Mouse (Mus musculus): ENCODE results near the gene Rnf128.
A peak's percentile ranks its signal among the peaks of the same experiment; 100 is the strongest.
"Not testable (repeated sequence)": the region's sequence is repeated elsewhere in the genome, so short reads cannot be mapped to it uniquely, and the experiment has no call there.

Gene Rnf128

GRCm38 (mm10) chrX:139562925-139563461, at the start of gene Rnf128:
Gene Rnf128, plus strand, starts transcription at chrX:139563316.
- no peak for DNase-seq (ENCODE audit: low spot score in 2 of 2)

- DNase-seq (ENCODE audit: low spot score in 2 of 2) = no peak
Observed at GRCm38 (mm10) chrX:139516156-139516555, 47.0 kb upstream of the Rnf128 start.

- DNase-seq (ENCODE audit: low spot score in 2 of 2) = no peak
Observed at GRCm38 (mm10) chrX:139519251-139519650, 43.9 kb upstream of the Rnf128 start.

GRCm38 (mm10) chrX:139524303-139525091, 38.6 kb upstream of the Rnf128 start:
- DNase-seq (ENCODE audit: low spot score in 2 of 2) = no peak

GRCm38 (mm10) chrX:139525724-139526123, 37.4 kb upstream of the Rnf128 start:
- DNase-seq (ENCODE audit: low spot score in 2 of 2) = no peak

- no peak for DNase-seq (ENCODE audit: low spot score in 2 of 2)
Observed at GRCm38 (mm10) chrX:139526984-139527383, 36.1 kb upstream of the Rnf128 start.

GRCm38 (mm10) chrX:139529678-139530077, 33.4 kb upstream of the Rnf128 start:
- DNase-seq (ENCODE audit: low spot score in 2 of 2) = no peak

GRCm38 (mm10) chrX:139532293-139532692, 30.8 kb upstream of the Rnf128 start:
- DNase-seq (ENCODE audit: low spot score in 2 of 2) = no peak

- DNase-seq (ENCODE audit: low spot score in 2 of 2) = no peak
Observed at GRCm38 (mm10) chrX:139537641-139538397, 25.3 kb upstream of the Rnf128 start.

GRCm38 (mm10) chrX:139543726-139544125, 19.4 kb upstream of the Rnf128 start:
- DNase-seq (ENCODE audit: low spot score in 2 of 2) = no peak

- DNase-seq (ENCODE audit: low spot score in 2 of 2) = no peak
Observed at GRCm38 (mm10) chrX:139550456-139550855, 12.7 kb upstream of the Rnf128 start.

- no peak for DNase-seq (ENCODE audit: low spot score in 2 of 2)
Observed at GRCm38 (mm10) chrX:139552090-139552489, 11.0 kb upstream of the Rnf128 start.

GRCm38 (mm10) chrX:139562255-139562924, 726 bp upstream of the Rnf128 start:
- no peak for DNase-seq (ENCODE audit: low spot score in 2 of 2)

- no peak for DNase-seq (ENCODE audit: low spot score in 2 of 2)
Observed at GRCm38 (mm10) chrX:139570054-139570453, 6.9 kb downstream of the Rnf128 start.

GRCm38 (mm10) chrX:139578649-139579278, 15.6 kb downstream of the Rnf128 start:
- DNase-seq (ENCODE audit: low spot score in 2 of 2) = no peak

- DNase-seq (ENCODE audit: low spot score in 2 of 2) = no peak
Observed at GRCm38 (mm10) chrX:139583616-139584015, 20.5 kb downstream of the Rnf128 start.

GRCm38 (mm10) chrX:139586676-139587075, 23.6 kb downstream of the Rnf128 start:
- DNase-seq (ENCODE audit: low spot score in 2 of 2) = not testable (repeated sequence)

- no peak for DNase-seq (ENCODE audit: low spot score in 2 of 2)
Observed at GRCm38 (mm10) chrX:139596404-139596803, 33.3 kb downstream of the Rnf128 start.

- DNase-seq (ENCODE audit: low spot score in 2 of 2) = peak; percentile 47 to 71
Observed at GRCm38 (mm10) chrX:139610033-139610764, 47.1 kb downstream of the Rnf128 start.

- DNase-seq (ENCODE audit: low spot score in 2 of 2) = no peak
Observed at GRCm38 (mm10) chrX:139610765-139611300, 47.7 kb downstream of the Rnf128 start.

- no peak for DNase-seq (ENCODE audit: low spot score in 2 of 2)
Observed at GRCm38 (mm10) chrX:139614761-139615160, 51.6 kb downstream of the Rnf128 start.

All from frontal cortex, postnatal 10 days (tissue).